Mouse (Mus musculus) adrenal gland (tissue): Measurements from ENCODE around the gene Neb.
"Not testable (repeated sequence)": the region's sequence is repeated elsewhere in the genome, so short reads cannot be mapped to it uniquely, and the experiment has no call there.

Source experiments
- intact Hi-C: fragments of 180-260 bp; cut with DNase I; formaldehyde crosslinking; loops from one replicate; pipeline ENCODE4 v1.15.1; 2025
- microRNA-seq, 2 experiments: library from miRNA; unstranded; fragments of <30 nt; microRNA quantifications; one replicate each; pipeline ENCODE4; 2019

Neb gene

DNA sequence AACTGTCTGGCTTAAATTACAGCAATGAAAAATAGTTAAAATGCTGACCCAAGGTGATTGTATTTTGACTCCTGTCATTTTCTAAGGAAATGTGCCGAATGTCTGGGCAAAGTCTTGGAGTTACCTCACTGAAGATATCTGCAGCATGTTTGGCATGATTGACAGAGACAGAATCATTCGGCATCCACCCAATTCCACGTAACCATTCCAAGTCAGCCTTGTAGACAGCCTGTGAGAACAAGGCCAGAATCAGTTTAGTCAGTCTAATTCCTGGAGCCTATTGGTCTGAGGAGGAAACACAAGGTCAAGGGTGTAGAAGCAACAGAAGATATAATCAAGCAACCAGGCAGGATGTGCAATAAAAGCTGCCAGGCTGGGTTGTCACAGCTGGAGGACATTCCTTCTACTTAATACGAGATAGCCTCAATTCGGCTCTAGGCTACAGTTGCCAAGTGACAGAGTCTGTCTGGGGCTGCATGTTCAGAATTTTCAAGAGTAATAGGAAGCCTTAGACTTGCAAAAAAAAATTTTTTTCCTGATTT is 166.8 kb downstream of the Neb start:
- intact Hi-C loops, result no loop called here

DNA sequence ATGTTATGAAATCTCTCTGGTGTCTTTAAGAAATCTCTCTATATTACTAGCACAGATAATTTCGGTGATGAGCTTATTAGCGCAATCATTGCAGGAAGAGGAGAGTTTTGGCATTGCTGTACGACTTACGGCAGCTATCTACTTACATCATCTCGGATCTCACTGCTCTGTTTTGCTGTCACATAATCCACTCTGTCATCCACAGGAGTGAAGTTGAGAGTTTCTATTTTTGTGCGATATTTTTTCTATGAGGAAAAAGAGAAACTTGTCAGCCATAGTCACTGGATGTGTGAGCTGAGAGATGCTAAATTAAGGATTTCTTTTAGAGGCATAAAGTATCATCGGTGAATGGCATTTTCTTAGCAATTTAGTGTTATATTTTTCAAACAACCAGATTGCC is 167.6 kb downstream of the Neb start:
- intact Hi-C loops, result no loop called here

DNA sequence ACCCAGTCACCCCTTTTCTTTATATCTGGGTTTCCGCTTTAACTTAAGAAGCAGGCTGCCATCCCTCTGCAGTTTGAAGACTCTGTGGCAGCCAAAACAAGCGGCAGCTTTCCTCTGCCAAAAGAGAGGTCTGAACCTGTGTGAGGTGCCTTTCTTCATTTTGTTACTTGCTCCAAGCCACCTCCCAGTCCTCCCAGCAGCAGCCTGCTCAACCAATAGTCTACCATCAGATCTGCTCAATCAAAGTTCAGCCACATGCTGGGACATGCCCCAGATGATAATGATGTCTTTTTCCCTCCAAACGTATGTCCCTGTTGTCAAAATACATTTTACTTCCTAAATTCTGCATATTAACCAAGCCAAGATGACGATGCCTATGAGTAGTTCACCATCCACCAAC is 173.3 kb downstream of the Neb start:
- intact Hi-C loops, result no loop called here

DNA sequence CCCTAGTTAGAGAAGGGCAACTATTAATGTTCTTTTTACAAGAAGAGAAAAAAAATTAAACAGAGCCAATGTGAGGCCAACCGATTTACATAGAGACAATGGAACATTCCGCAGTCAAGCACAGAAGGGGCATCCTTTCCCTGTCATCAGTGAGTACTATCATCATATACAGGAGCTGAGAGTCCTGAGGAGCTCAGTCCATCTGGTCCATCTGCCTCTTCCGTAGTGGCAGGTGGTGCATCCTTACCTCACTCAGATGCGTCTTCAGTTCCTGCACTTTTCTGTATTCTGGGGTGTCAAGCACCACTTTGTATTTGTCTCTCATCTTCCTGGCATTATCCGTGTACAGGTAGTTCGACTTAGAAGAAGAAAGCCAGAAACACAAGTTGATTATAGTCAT is 184.6 kb downstream of the Neb start:
- intact Hi-C loops, result no loop called here

DNA sequence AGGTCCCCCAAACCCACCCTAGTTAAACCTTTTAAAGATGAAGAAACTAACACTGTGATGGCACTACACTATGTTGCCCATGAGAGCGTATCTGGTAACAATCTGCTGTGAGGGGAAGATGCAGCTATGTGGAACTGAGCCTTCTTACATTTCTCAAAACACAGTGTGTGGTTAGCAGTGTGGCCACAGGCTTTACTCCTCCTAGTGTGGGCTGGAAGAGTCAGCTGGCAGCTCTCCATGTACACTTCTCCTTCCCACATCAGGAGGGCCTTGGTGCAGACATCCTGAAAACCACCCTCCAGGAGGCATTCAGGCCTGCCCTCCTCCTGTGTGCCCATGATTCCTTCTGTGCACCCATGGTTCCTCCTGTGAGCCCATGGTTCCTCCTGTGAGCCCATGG is 198.6 kb downstream of the Neb start:
- intact Hi-C loops, result no loop called here

DNA sequence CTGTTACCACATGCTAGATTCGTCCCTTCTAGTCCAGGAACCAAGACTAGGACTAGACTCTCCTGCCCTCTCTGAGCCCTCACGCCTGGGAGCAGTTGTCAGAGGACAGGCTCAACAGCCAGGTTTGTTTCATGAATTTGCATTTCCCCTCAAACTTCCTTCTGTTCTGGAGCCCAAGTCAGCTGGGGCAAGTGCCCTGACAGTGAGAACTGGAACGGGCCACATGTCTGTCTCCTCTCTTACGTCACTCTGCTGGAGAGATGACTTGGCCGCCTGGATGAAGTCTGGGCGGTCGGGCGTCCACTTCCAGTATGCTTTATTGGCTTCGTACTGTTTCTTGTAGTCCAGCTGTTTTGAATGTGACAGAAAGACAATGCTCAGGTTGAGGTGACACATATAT is 200.5 kb downstream of the Neb start:
- intact Hi-C loops, result no loop called here

DNA sequence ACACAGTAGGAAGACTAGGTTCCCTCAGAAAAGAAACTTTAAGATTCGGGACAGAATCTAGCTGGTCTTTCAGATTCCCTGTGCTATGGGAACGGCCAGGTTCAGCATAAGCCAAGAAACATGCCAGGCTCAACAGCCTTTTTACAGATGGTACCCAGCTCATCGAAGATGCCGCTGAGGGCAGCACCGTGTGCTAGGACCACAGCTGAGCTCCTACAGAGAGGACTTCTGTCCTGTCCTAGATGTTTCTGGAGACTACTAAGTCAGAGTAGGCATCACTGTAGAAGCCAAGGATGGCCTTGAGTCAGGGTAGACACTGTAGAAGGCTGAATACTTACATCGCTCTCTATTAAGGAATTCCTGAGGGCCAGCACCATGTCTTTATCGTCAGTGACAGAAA is 201.1 kb downstream of the Neb start:
- intact Hi-C loops, result no loop called here

DNA sequence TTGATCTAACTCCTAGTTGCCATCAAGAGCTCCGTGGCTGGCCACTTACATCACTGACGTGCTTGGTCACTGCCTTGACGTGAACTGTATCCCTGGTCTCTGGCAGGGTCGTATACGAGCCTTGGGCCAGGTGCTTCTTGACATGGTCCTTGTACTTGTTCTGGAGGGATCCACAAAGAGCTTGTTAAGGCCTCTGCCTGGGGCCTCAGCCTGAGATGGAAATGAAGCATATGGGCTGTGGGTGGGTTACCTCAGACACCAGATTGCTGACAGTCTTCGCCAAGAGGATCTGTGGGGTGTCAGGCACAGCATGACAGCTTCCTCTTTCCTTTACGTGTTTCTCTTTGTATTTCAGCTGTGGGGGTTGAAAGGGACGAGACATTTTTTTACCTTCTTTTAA is 201.7 kb downstream of the Neb start:
- intact Hi-C loops, result no loop called here

DNA sequence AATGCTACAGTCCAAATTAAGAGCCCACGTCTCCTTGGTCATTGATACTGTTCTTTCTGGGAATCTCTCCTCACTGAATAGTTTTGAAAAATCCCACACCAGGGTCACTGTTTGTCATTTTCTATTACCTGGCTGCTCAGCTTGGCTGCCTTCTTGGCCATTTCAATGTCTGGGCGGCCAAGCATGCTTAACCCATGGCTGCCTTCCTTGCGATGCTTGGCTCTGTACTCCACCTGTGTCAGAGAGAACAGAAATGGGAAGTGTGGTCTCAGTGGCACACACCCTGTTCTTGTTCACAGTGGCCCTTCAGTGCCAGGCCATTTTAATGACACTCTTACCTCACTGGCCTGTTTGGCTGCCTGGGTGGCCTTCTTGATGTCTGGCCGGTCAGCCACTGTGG is 203.3 kb downstream of the Neb start:
- intact Hi-C loops, result no loop called here

DNA sequence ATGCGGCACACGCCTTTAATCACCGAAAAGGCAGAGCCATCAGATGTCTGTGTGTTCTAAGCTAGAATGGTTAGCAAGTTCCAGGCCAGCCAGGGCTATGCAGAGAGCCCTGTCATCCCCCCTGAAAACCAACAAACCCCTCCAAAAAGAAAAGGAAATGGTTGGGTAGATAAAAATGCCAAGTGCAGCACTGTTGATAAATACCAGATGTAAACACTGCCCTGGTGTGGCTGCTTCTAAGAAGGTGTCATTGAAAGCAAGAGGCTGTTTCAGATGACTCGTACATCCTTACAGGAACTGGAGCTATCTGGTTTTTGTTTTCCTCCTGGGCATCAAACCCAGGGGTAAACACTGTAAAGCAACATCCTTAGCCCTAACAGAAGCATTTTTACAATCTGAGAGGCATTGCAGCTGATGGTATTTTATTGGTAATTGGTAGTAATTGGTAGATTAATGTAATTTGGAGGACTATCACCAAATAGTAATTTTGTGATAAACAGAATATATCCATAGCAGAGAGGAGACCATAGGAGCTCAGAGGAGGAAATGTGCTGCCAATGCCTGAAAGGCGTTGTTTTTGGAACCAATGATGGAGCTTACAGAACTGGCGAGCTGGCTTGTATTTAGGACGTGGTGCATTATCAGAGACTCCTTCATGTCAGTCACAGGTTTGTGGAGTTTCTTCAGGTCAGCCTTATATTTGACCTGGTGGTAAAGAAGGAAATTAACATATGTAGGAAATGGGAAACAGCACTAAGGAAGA is 208.8 kb downstream of the Neb start:
- intact Hi-C loops, result no loop called here

DNA sequence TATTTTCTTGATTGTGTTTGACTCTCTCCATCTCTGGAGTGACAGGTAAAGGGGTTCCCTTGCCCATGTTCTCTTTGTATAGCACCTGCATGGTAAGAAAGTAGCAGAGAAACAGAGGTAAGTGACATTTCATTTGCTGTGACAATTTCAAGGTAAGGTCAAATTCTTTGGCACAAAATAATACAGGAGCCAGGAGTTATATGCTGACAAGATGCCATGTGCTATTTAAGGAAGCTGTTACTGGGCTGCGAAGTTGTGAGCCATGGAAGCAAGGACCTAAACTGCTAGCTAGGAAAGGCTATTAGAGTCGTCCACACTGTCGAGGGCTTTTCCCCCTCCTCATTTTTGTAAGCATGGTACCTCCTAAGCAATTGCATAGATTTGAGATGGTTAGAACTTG is 225.2 kb downstream of the Neb start:
- intact Hi-C loops, result no loop called here

DNA sequence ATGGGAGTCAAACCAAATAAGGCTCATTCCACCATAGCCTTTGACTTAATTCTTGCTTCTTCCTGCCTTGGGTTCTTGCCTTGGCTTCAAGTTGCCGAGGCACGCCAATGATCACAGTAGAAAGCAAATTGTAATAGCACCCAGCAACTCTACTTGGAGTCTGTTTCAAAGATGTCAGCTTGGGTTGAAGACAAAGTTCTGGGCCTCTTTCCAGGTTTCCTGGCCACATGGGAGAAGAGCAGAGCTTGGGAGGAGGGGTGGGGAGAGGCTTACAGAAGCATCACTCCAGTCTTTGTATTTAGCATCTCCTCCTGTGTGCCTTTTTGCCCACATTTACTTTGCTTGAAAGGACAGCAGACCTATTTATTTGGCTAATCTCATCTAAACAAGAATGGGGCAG is 244.9 kb downstream of the Neb start:
- intact Hi-C loops, result no loop called here

DNA sequence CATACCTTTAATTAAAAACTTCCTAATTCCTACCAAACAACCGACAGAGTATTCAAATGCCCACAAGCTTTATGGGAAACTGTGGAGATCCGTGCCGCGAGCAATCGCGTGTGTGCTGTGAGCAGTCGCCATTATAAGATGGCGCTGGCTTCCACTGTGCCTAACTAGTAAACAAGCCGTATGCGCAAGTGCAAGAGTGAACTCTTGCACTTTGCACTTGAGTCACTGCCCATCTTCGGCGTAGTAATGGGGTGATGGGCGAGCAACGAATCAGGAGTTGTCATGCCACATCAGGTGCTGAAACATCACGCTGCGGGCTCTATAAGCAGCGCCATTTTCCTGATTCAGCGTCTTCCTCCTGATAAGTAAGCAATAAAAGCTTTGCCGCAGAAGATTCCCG is 246.9 kb downstream of the Neb start:
- intact Hi-C loops, result not testable (repeated sequence)

DNA sequence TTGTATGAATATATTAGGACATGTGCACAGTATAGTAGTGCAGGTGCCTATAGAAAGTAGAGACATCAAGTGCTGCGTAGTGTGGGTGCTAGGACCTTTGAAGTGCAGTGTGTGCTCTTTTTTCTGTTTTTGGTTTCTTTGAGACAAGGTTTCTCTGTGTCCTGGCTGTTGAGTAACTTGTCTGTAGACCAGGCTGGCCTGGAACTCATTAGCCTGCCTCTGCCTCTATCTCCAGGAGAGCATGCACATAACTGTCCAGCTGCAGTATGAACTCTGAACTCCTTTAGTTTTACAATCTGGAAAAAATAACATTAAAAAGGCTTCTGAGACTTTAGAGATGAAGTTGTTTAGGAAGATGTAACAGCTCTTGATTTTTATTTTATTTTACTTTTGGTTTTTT is 264.2 kb downstream of the Neb start:
- intact Hi-C loops, result no loop called here

Small RNAs within 50 kb of the gene (microRNA-seq; reads per million reads assigned to microRNA genes)
- 0 reads per million in 2 experiments for gene Gm22095
